Mouse (Mus musculus): ENCODE measurements at regions not wholly inside any gene's neighbourhood (a gene's known extent, or its start where the extent isn't known, plus 50 kb on each side); places are given as distances from the start of the nearest gene placed in this dataset.

- ATAC-seq (replicated peaks; ENCODE audit: low FRiP score, low TSS enrichment, poor library complexity, severe bottlenecking) = no peak
Measured at GRCm38 (mm10) chr13:81852309-81852978, 69.6 kb downstream of the Cetn3 start.

GRCm38 (mm10) chr13:81856072-81856471 lies 73.2 kb downstream of the Cetn3 start:
- no peak for ATAC-seq (replicated peaks; ENCODE audit: low FRiP score, low TSS enrichment, poor library complexity, severe bottlenecking)

GRCm38 (mm10) chr13:81860683-81861082 lies 77.8 kb downstream of the Cetn3 start:
- no peak for ATAC-seq (replicated peaks; ENCODE audit: low FRiP score, low TSS enrichment, poor library complexity, severe bottlenecking)

GRCm38 (mm10) chr13:81861886-81862600 lies 79.2 kb downstream of the Cetn3 start:
- ATAC-seq (replicated peaks; ENCODE audit: low FRiP score, low TSS enrichment, poor library complexity, severe bottlenecking) = no peak

GRCm38 (mm10) chr13:81871226-81871625 lies 88.3 kb downstream of the Cetn3 start:
- no peak for ATAC-seq (replicated peaks; ENCODE audit: low FRiP score, low TSS enrichment, poor library complexity, severe bottlenecking)

GRCm38 (mm10) chr13:81885879-81886278 lies 103.0 kb downstream of the Cetn3 start:
- ATAC-seq (replicated peaks; ENCODE audit: low FRiP score, low TSS enrichment, poor library complexity, severe bottlenecking) = no peak

GRCm38 (mm10) chr13:81930266-81930665 lies 147.4 kb downstream of the Cetn3 start:
- ATAC-seq (replicated peaks; ENCODE audit: low FRiP score, low TSS enrichment, poor library complexity, severe bottlenecking) = no peak

- ATAC-seq (replicated peaks; ENCODE audit: low FRiP score, low TSS enrichment, poor library complexity, severe bottlenecking) = no peak
Measured at GRCm38 (mm10) chr13:81931199-81931598, 148.3 kb downstream of the Cetn3 start.

GRCm38 (mm10) chr13:81937061-81937460 lies 154.2 kb downstream of the Cetn3 start:
- ATAC-seq (replicated peaks; ENCODE audit: low FRiP score, low TSS enrichment, poor library complexity, severe bottlenecking) = no peak

- ATAC-seq (replicated peaks; ENCODE audit: low FRiP score, low TSS enrichment, poor library complexity, severe bottlenecking) = peak; percentile 83
Measured at GRCm38 (mm10) chr13:81944047-81944446, 161.2 kb downstream of the Cetn3 start.

GRCm38 (mm10) chr13:81944469-81944868 lies 161.6 kb downstream of the Cetn3 start:
- no peak for ATAC-seq (replicated peaks; ENCODE audit: low FRiP score, low TSS enrichment, poor library complexity, severe bottlenecking)

- no peak for ATAC-seq (replicated peaks; ENCODE audit: low FRiP score, low TSS enrichment, poor library complexity, severe bottlenecking)
Measured at GRCm38 (mm10) chr13:81945741-81946140, 162.9 kb downstream of the Cetn3 start.

GRCm38 (mm10) chr13:81965431-81965830 lies 182.6 kb downstream of the Cetn3 start:
- ATAC-seq (replicated peaks; ENCODE audit: low FRiP score, low TSS enrichment, poor library complexity, severe bottlenecking) = no peak

GRCm38 (mm10) chr13:81975878-81976277 lies 193.0 kb downstream of the Cetn3 start:
- ATAC-seq (replicated peaks; ENCODE audit: low FRiP score, low TSS enrichment, poor library complexity, severe bottlenecking) = no peak

GRCm38 (mm10) chr13:81978003-81978402 lies 195.1 kb downstream of the Cetn3 start:
- no peak for ATAC-seq (replicated peaks; ENCODE audit: low FRiP score, low TSS enrichment, poor library complexity, severe bottlenecking)

- no peak for ATAC-seq (replicated peaks; ENCODE audit: low FRiP score, low TSS enrichment, poor library complexity, severe bottlenecking)
Measured at GRCm38 (mm10) chr13:81979289-81979688, 196.4 kb downstream of the Cetn3 start.

- ATAC-seq (replicated peaks; ENCODE audit: low FRiP score, low TSS enrichment, poor library complexity, severe bottlenecking) = no peak
Measured at GRCm38 (mm10) chr13:81980094-81980493, 197.2 kb downstream of the Cetn3 start.

- ATAC-seq (replicated peaks; ENCODE audit: low FRiP score, low TSS enrichment, poor library complexity, severe bottlenecking) = no peak
Measured at GRCm38 (mm10) chr13:81982491-81982890, 199.6 kb downstream of the Cetn3 start.

GRCm38 (mm10) chr13:82000681-82001212 lies 217.9 kb downstream of the Cetn3 start:
- ATAC-seq (replicated peaks; ENCODE audit: low FRiP score, low TSS enrichment, poor library complexity, severe bottlenecking) = no peak

- ATAC-seq (replicated peaks; ENCODE audit: low FRiP score, low TSS enrichment, poor library complexity, severe bottlenecking) = no peak
Measured at GRCm38 (mm10) chr13:82005929-82006726, 223.3 kb downstream of the Cetn3 start.

Data from megakaryocyte-erythroid progenitor cell, adult 5-6 weeks (primary cell).